Mouse (Mus musculus): Measurements from ENCODE around the gene Igf2r. TPM values are rescaled to one million over a fixed set of nuclear protein-coding genes. Genes with fewer than 3 reads are reported as not detected.

The Igf2r gene
- polyA plus RNA-seq, 1 experiment from 2014 or later, result 11.2 TPM

GRCm38 (mm10) chr17:12779442-12779841 lies 10.0 kb upstream of the Igf2r start:
- whole genome bisulfite sequencing, result 93% methylated on average over 3 of the region's 3 CpGs
- Histone ChIP-seq H3K4me3 (replicated peaks) (no peak overlapping the region), H3K9me3 (no peaks in the 10 kb centered on the region), H3K4me1 (replicated peaks) (peaks cover 6% of the 10 kb centered on the region; the same call in 1 of the 2 replicates), H3K36me3 (no peaks in the 10 kb centered on the region), H3K27ac (no peak overlapping the region), H3K27me3 (peaks cover 4% of the 10 kb centered on the region; the same call in 1 of the 2 replicates), H3K9ac (replicated peaks) (no peak overlapping the region), H3K4me2 (replicated peaks) (no peak overlapping the region)
- ATAC-seq, result no peak

- Histone ChIP-seq H3K4me2 (replicated peaks) (no peak overlapping the region), H3K27ac (no peak overlapping the region), H3K4me1 (replicated peaks) (peaks cover 3% of the 10 kb centered on the region; the same call in 1 of the 2 replicates), H3K9me3 (no peaks in the 10 kb centered on the region), H3K9ac (replicated peaks) (no peak overlapping the region), H3K4me3 (replicated peaks) (no peak overlapping the region), H3K27me3 (peaks cover 13% of the 10 kb centered on the region; the same call in 1 of the 2 replicates), H3K36me3 (no peaks in the 10 kb centered on the region)
- no peak for ATAC-seq
- 79% methylated on average over 3 of the region's 3 CpGs for WGBS
Measured at GRCm38 (mm10) chr17:12773956-12774355, 4.5 kb upstream of the Igf2r start.

- Histone ChIP-seq H3K4me2 (replicated peaks) (no peak overlapping the region), H3K4me1 (replicated peaks) (peaks cover 31% of the 10 kb centered on the region), H3K27ac (no peak overlapping the region), H3K27me3 (peaks cover 13% of the 10 kb centered on the region; the same call in 1 of the 2 replicates), H3K9ac (replicated peaks) (no peak overlapping the region), H3K4me3 (replicated peaks) (no peak overlapping the region), H3K9me3 (no peaks in the 10 kb centered on the region), H3K36me3 (no peaks in the 10 kb centered on the region)
- WGBS, result 86% methylated on average over 5 of the region's 5 CpGs
- no peak for ATAC-seq
Measured at GRCm38 (mm10) chr17:12770500-12770899, 1.0 kb upstream of the Igf2r start.

- Histone ChIP-seq H3K4me1 (replicated peaks) (peaks cover 31% of the 10 kb centered on the region), H3K9me3 (no peaks in the 10 kb centered on the region), H3K27ac (peak overlapping the region; percentile 86), H3K36me3 (no peaks in the 10 kb centered on the region), H3K4me3 (replicated peaks) (peak overlapping the region; percentile 87), H3K9ac (replicated peaks) (peak overlapping the region; percentile 90), H3K4me2 (replicated peaks) (peak overlapping the region; percentile 86), H3K27me3 (peaks cover 13% of the 10 kb centered on the region; the same call in 1 of the 2 replicates)
- 8% methylated on average over 41 of the region's 41 CpGs for WGBS
- no peak; the same call in 1 of the 2 replicates for ATAC-seq
Measured at GRCm38 (mm10) chr17:12768415-12769379, 767 bp downstream of the Igf2r start.

- WGBS, result 91% methylated on average over 6 of the region's 6 CpGs
- no peak overlapping the region for H3K9ac ChIP-seq (replicated peaks)
Measured at GRCm38 (mm10) chr17:12767294-12767852, 2.1 kb downstream of the Igf2r start.

GRCm38 (mm10) chr17:12763412-12763811 lies 6.1 kb downstream of the Igf2r start:
- Histone ChIP-seq H3K27me3 (no peaks in the 10 kb centered on the region), H3K36me3 (no peaks in the 10 kb centered on the region), H3K4me2 (replicated peaks) (no peak overlapping the region), H3K4me3 (replicated peaks) (no peak overlapping the region), H3K4me1 (replicated peaks) (peaks cover 26% of the 10 kb centered on the region), H3K27ac (no peak overlapping the region), H3K9me3 (no peaks in the 10 kb centered on the region), H3K9ac (replicated peaks) (no peak overlapping the region)
- no peak for ATAC-seq
- WGBS, result 97% methylated on average over 2 of the region's 2 CpGs

More at GRCm38 (mm10) chr17:12767294-12767852, 2.1 kb downstream of the Igf2r start:
- 0 out of 2 replicates have a peak overlapping the region, but pooled peaks have one; percentile 2 for H3K4me2 ChIP-seq (replicated peaks)
- H3K9me3 ChIP-seq, result no peaks in the 10 kb centered on the region
- peaks cover 10% of the 10 kb centered on the region; the same call in 1 of the 2 replicates for H3K27me3 ChIP-seq
- no peak for ATAC-seq
- no peak overlapping the region; the same call in 1 of the 2 replicates for H3K4me3 ChIP-seq (replicated peaks)
- H3K27ac ChIP-seq, result no peak overlapping the region
- no peaks in the 10 kb centered on the region for H3K36me3 ChIP-seq
- H3K4me1 ChIP-seq (replicated peaks), result peaks cover 31% of the 10 kb centered on the region

- no peak for ATAC-seq
- Histone ChIP-seq H3K9ac (replicated peaks) (no peak overlapping the region), H3K4me1 (replicated peaks) (peaks cover 4% of the 10 kb centered on the region; the same call in 1 of the 2 replicates), H3K9me3 (no peaks in the 10 kb centered on the region), H3K27me3 (no peaks in the 10 kb centered on the region), H3K27ac (no peak overlapping the region), H3K4me3 (replicated peaks) (no peak overlapping the region), H3K4me2 (replicated peaks) (no peak overlapping the region), H3K36me3 (no peaks in the 10 kb centered on the region)
- WGBS, result 77% methylated on average over 10 of the region's 10 CpGs
Measured at GRCm38 (mm10) chr17:12760355-12761146, 8.9 kb downstream of the Igf2r start.

GRCm38 (mm10) chr17:12759646-12760074 lies 9.8 kb downstream of the Igf2r start:
- no peaks in the 10 kb centered on the region for H3K27me3 ChIP-seq
- peaks cover 4% of the 10 kb centered on the region; the same call in 1 of the 2 replicates for H3K4me1 ChIP-seq (replicated peaks)
- H3K27ac ChIP-seq, result no peak overlapping the region
- no peak overlapping the region for H3K4me3 ChIP-seq (replicated peaks)
- no peak overlapping the region for H3K9ac ChIP-seq (replicated peaks)
- H3K9me3 ChIP-seq, result no peaks in the 10 kb centered on the region
- H3K4me2 ChIP-seq (replicated peaks), result no peak overlapping the region
- H3K36me3 ChIP-seq, result no peaks in the 10 kb centered on the region
- ATAC-seq, result no peak
- WGBS, result 87% methylated on average over 8 of the region's 8 CpGs

GRCm38 (mm10) chr17:12758701-12759455 lies 10.6 kb downstream of the Igf2r start:
- Histone ChIP-seq H3K27ac (no peak overlapping the region), H3K9ac (replicated peaks) (no peak overlapping the region), H3K4me2 (replicated peaks) (no peak overlapping the region), H3K4me1 (replicated peaks) (peaks cover 4% of the 10 kb centered on the region; the same call in 1 of the 2 replicates), H3K9me3 (no peaks in the 10 kb centered on the region), H3K4me3 (replicated peaks) (no peak overlapping the region), H3K27me3 (no peaks in the 10 kb centered on the region), H3K36me3 (no peaks in the 10 kb centered on the region)
- no peak for ATAC-seq
- 90% methylated on average over 12 of the region's 12 CpGs for WGBS

- H3K27ac ChIP-seq, result no peak overlapping the region
- H3K4me2 ChIP-seq (replicated peaks), result no peak overlapping the region
- H3K9ac ChIP-seq (replicated peaks), result no peak overlapping the region
- H3K4me1 ChIP-seq (replicated peaks), result peaks cover 4% of the 10 kb centered on the region; the same call in 1 of the 2 replicates
- no peaks in the 10 kb centered on the region for H3K9me3 ChIP-seq
- WGBS, result 79% methylated on average over 5 of the region's 5 CpGs
- H3K4me3 ChIP-seq (replicated peaks), result no peak overlapping the region
- no peaks in the 10 kb centered on the region for H3K27me3 ChIP-seq
- no peak for ATAC-seq
- no peaks in the 10 kb centered on the region for H3K36me3 ChIP-seq
Measured at GRCm38 (mm10) chr17:12757990-12758389, 11.5 kb downstream of the Igf2r start.

GRCm38 (mm10) chr17:12757161-12757560 lies 12.3 kb downstream of the Igf2r start:
- Histone ChIP-seq H3K27ac (no peak overlapping the region), H3K27me3 (no peaks in the 10 kb centered on the region), H3K9me3 (no peaks in the 10 kb centered on the region), H3K4me1 (replicated peaks) (peaks cover 4% of the 10 kb centered on the region; the same call in 1 of the 2 replicates), H3K9ac (replicated peaks) (no peak overlapping the region), H3K36me3 (no peaks in the 10 kb centered on the region), H3K4me2 (replicated peaks) (no peak overlapping the region), H3K4me3 (replicated peaks) (no peak overlapping the region)
- ATAC-seq, result no peak
- 93% methylated on average over 6 of the region's 6 CpGs for WGBS

Data from midbrain, embryonic 13.5 days (tissue).